Mouse (Mus musculus) lung, embryonic 16.5 days (tissue): ENCODE data around the gene Rinl. TPM values are rescaled to one million over a fixed set of nuclear protein-coding genes. Genes with fewer than 3 reads are reported as not detected.

ENCODE experiments used
- ATAC-seq: fragments of 200-750 bp; cut with Nextera tagmentation; 2 replicates; pipeline ENCODE4 v1.8.0; 2017; ENCODE audit warnings: low read depth, mild to moderate bottlenecking, moderate library complexity
- H3K27ac ChIP-seq: fragments of 300-500 bp; sonication (generic); 2 replicates; pipeline ENCODE4 v1.5.1; 2014; ENCODE audit warnings: mild to moderate bottlenecking, control low read depth, low read length
- H3K27me3 ChIP-seq: fragments of 300-500 bp; sonication (generic); 2 replicates; pipeline ENCODE4 v1.6.1; 2014; ENCODE audit warnings: low read depth, low read length, mixed read lengths; ENCODE audit not compliant: control insufficient read depth, insufficient read depth
- H3K36me3 ChIP-seq: fragments of 300-500 bp; sonication (generic); 2 replicates; pipeline ENCODE4 v1.6.1; 2014; ENCODE audit warnings: low read length; ENCODE audit not compliant: control insufficient read depth, insufficient read depth
- H3K4me1 ChIP-seq: fragments of 300-500 bp; sonication (generic); replicated peaks from 2 replicates; pipeline ENCODE4 v1.6.1; 2014; ENCODE audit warnings: low read length, mixed read lengths; ENCODE audit not compliant: control insufficient read depth, insufficient read depth
- H3K4me2 ChIP-seq: fragments of 300-500 bp; sonication (generic); 2 replicates; pipeline ENCODE4 v1.6.1; 2014; ENCODE audit warnings: low read depth, low read length, control low read depth
- H3K4me3 ChIP-seq: fragments of 300-500 bp; sonication (generic); 2 replicates; pipeline ENCODE4 v1.5.1; 2014; ENCODE audit warnings: mild to moderate bottlenecking, low read length, control low read depth
- H3K9ac ChIP-seq: fragments of 300-500 bp; sonication (generic); 2 replicates; pipeline ENCODE4 v1.6.1; 2014; ENCODE audit warnings: low read length, control low read depth
- H3K9me3 ChIP-seq: fragments of 300-500 bp; sonication (generic); 2 replicates; pipeline ENCODE4 v1.6.1; 2016; ENCODE audit warnings: low read length; ENCODE audit not compliant: control insufficient read depth
- WGBS: fragments of 180-500 bp; shearing (Covaris S2); extraction: QIAGEN DNeasy Blood & Tissue Kit; methylation state at CpG from one replicate; pipeline ENCODE4 v1.1.7; 2014; 5-methylcytosine and 5-hydroxymethylcytosine counted together
- polyA plus RNA-seq: library from polyadenylated mRNA; unstranded; fragments of >200 nt; fragmentation: Nextera tagmentation; extraction: Ambion mirVana; gene quantifications from 2 replicates; pipeline ENCODE4 v1.2.1, GENCODE M21; 2015

Rinl gene
- polyA plus RNA-seq, 1 experiment from 2014 or later = 9.2 TPM

GRCm38 (mm10) chr7:28775129-28775528 lies 13.6 kb upstream of the Rinl start:
- peaks cover under 1% of the 10 kb centered on the region for H3K4me1 ChIP-seq
- H3K27me3 ChIP-seq = no peaks in the 10 kb centered on the region
- H3K9me3 ChIP-seq = no peaks in the 10 kb centered on the region
- no peak overlapping the region for H3K27ac ChIP-seq
- no peak overlapping the region for H3K4me3 ChIP-seq
- no peak for ATAC-seq
- H3K4me2 ChIP-seq = no peak overlapping the region
- 88% methylated on average over 7 of the region's 7 CpGs for WGBS
- H3K36me3 ChIP-seq = 0 out of 2 replicates have a peak, but pooled peaks cover 5% of the 10 kb centered on the region
- H3K9ac ChIP-seq = no peak overlapping the region

- Histone ChIP-seq H3K36me3 (peaks cover 12% of the 10 kb centered on the region; the same call in 1 of the 2 replicates), H3K27ac (no peak overlapping the region), H3K9ac (no peak overlapping the region), H3K9me3 (no peaks in the 10 kb centered on the region), H3K27me3 (no peaks in the 10 kb centered on the region), H3K4me1 (peaks cover 4% of the 10 kb centered on the region), H3K4me3 (no peak overlapping the region), H3K4me2 (no peak overlapping the region)
- WGBS = 76% methylated on average over 9 of the region's 9 CpGs
- no peak for ATAC-seq
These were observed 9.9 kb upstream of the Rinl start for GRCm38 (mm10) chr7:28778825-28779224.

GRCm38 (mm10) chr7:28780067-28780658 lies 8.6 kb upstream of the Rinl start:
- ATAC-seq = peak; percentile 79

GRCm38 (mm10) chr7:28780857-28781256 lies 7.9 kb upstream of the Rinl start:
- peak overlapping the region; percentile 17; the same call in 1 of the 2 replicates for H3K27ac ChIP-seq
- peaks cover 4% of the 10 kb centered on the region for H3K4me1 ChIP-seq
- 75% methylated on average over 7 of the region's 7 CpGs for WGBS
- H3K4me3 ChIP-seq = no peak overlapping the region
- H3K4me2 ChIP-seq = no peak overlapping the region
- H3K9ac ChIP-seq = no peak overlapping the region
- H3K27me3 ChIP-seq = no peaks in the 10 kb centered on the region
- peaks cover 9% of the 10 kb centered on the region; the same call in 1 of the 2 replicates for H3K36me3 ChIP-seq
- no peak for ATAC-seq
- no peaks in the 10 kb centered on the region for H3K9me3 ChIP-seq

More at GRCm38 (mm10) chr7:28780067-28780658, 8.6 kb upstream of the Rinl start:
- peak overlapping the region; percentile 69 for H3K27ac ChIP-seq
- H3K9me3 ChIP-seq = no peaks in the 10 kb centered on the region
- peaks cover 9% of the 10 kb centered on the region; the same call in 1 of the 2 replicates for H3K36me3 ChIP-seq
- WGBS = 44% methylated on average over 6 of the region's 6 CpGs
- H3K4me3 ChIP-seq = no peak overlapping the region
- peak overlapping the region; percentile 22; the same call in 1 of the 2 replicates for H3K9ac ChIP-seq
- H3K27me3 ChIP-seq = no peaks in the 10 kb centered on the region
- no peak overlapping the region for H3K4me2 ChIP-seq
- peaks cover 4% of the 10 kb centered on the region for H3K4me1 ChIP-seq

GRCm38 (mm10) chr7:28781261-28781663 lies 7.5 kb upstream of the Rinl start:
- no peak overlapping the region for H3K27ac ChIP-seq
- H3K9ac ChIP-seq = no peak overlapping the region
- ATAC-seq = no peak
- WGBS = 86% methylated on average over 8 of the region's 8 CpGs
- H3K4me1 ChIP-seq = peaks cover 4% of the 10 kb centered on the region
- H3K4me2 ChIP-seq = no peak overlapping the region
- peaks cover 9% of the 10 kb centered on the region for H3K36me3 ChIP-seq
- no peaks in the 10 kb centered on the region for H3K27me3 ChIP-seq
- no peaks in the 10 kb centered on the region for H3K9me3 ChIP-seq
- H3K4me3 ChIP-seq = no peak overlapping the region

GRCm38 (mm10) chr7:28785161-28785560 lies 3.6 kb upstream of the Rinl start:
- no peak overlapping the region for H3K4me3 ChIP-seq
- no peak overlapping the region for H3K4me2 ChIP-seq
- no peak for ATAC-seq
- H3K9ac ChIP-seq = no peak overlapping the region
- no peaks in the 10 kb centered on the region for H3K27me3 ChIP-seq
- peaks cover 7% of the 10 kb centered on the region for H3K36me3 ChIP-seq
- no peak overlapping the region for H3K27ac ChIP-seq
- H3K4me1 ChIP-seq = peaks cover 2% of the 10 kb centered on the region
- WGBS = 74% methylated on average over 5 of the region's 5 CpGs
- H3K9me3 ChIP-seq = no peaks in the 10 kb centered on the region

- ATAC-seq = no peak
- Histone ChIP-seq H3K9me3 (no peaks in the 10 kb centered on the region), H3K36me3 (peaks cover 7% of the 10 kb centered on the region), H3K27me3 (no peaks in the 10 kb centered on the region), H3K9ac (no peak overlapping the region), H3K4me2 (no peak overlapping the region), H3K27ac (no peak overlapping the region), H3K4me3 (no peak overlapping the region), H3K4me1 (no peaks in the 10 kb centered on the region)
- 91% methylated on average over 9 of the region's 9 CpGs for WGBS
These were observed 885 bp upstream of the Rinl start for GRCm38 (mm10) chr7:28787884-28788283.

GRCm38 (mm10) chr7:28789235-28789634 lies 466 bp downstream of the Rinl start:
- Histone ChIP-seq H3K36me3 (no peaks in the 10 kb centered on the region; the same call in 1 of the 2 replicates), H3K27ac (no peak overlapping the region), H3K9me3 (no peaks in the 10 kb centered on the region), H3K9ac (0 out of 2 replicates have a peak overlapping the region, but pooled peaks have one; percentile 1), H3K4me2 (no peak overlapping the region), H3K4me3 (no peak overlapping the region), H3K27me3 (no peaks in the 10 kb centered on the region), H3K4me1 (no peaks in the 10 kb centered on the region)
- ATAC-seq = no peak
- WGBS = 51% methylated on average over 3 of the region's 3 CpGs

- no peaks in the 10 kb centered on the region for H3K4me1 ChIP-seq
- H3K9ac ChIP-seq = no peak overlapping the region
- WGBS = 49% methylated on average over 8 of the region's 8 CpGs
- no peak overlapping the region for H3K4me3 ChIP-seq
- H3K4me2 ChIP-seq = no peak overlapping the region
- ATAC-seq = peak; percentile 24; the same call in 1 of the 2 replicates
- no peaks in the 10 kb centered on the region; the same call in 1 of the 2 replicates for H3K36me3 ChIP-seq
- no peaks in the 10 kb centered on the region for H3K9me3 ChIP-seq
- H3K27ac ChIP-seq = no peak overlapping the region
- no peaks in the 10 kb centered on the region for H3K27me3 ChIP-seq
These were observed 1.5 kb downstream of the Rinl start for GRCm38 (mm10) chr7:28790066-28790806.
